Mouse (Mus musculus): ENCODE results near the gene Samd14.

The Samd14 gene

GRCm38 (mm10) chr11:95034902-95035301 lies 25.2 kb downstream of the Samd14 start:
- DNase-seq (ENCODE audit: low read depth, low spot score): no peak

- no peak for DNase-seq (ENCODE audit: low read depth, low spot score)
Measured at GRCm38 (mm10) chr11:95036521-95036920, 26.8 kb downstream of the Samd14 start.

- no peak for DNase-seq (ENCODE audit: low read depth, low spot score)
Measured at GRCm38 (mm10) chr11:95037306-95037705, 27.6 kb downstream of the Samd14 start.

- DNase-seq (ENCODE audit: low read depth, low spot score): no peak
Measured at GRCm38 (mm10) chr11:95038156-95038817, 28.6 kb downstream of the Samd14 start.

GRCm38 (mm10) chr11:95038818-95039655 lies 29.4 kb downstream of the Samd14 start:
- no peak for DNase-seq (ENCODE audit: low read depth, low spot score)

- no peak for DNase-seq (ENCODE audit: low read depth, low spot score)
Measured at GRCm38 (mm10) chr11:95039766-95040165, 30.1 kb downstream of the Samd14 start.

GRCm38 (mm10) chr11:95040491-95041138 lies 30.9 kb downstream of the Samd14 start:
- peak; percentile 36 for DNase-seq (ENCODE audit: low read depth, low spot score)

GRCm38 (mm10) chr11:95041139-95041609 lies 31.5 kb downstream of the Samd14 start, which contains the start of gene Pdk2:
Gene Pdk2 (minus strand): TSS chr11:95041354.
- DNase-seq (ENCODE audit: low read depth, low spot score): peak; percentile 99

- DNase-seq (ENCODE audit: low read depth, low spot score): peak; percentile 90
Measured at GRCm38 (mm10) chr11:95042096-95042495, 32.4 kb downstream of the Samd14 start.

GRCm38 (mm10) chr11:95043060-95043459 lies 33.4 kb downstream of the Samd14 start:
- DNase-seq (ENCODE audit: low read depth, low spot score): no peak

- no peak for DNase-seq (ENCODE audit: low read depth, low spot score)
Measured at GRCm38 (mm10) chr11:95043608-95044007, 33.9 kb downstream of the Samd14 start.

GRCm38 (mm10) chr11:95044185-95044870 lies 34.6 kb downstream of the Samd14 start:
- no peak for DNase-seq (ENCODE audit: low read depth, low spot score)

GRCm38 (mm10) chr11:95046980-95047680 lies 37.5 kb downstream of the Samd14 start:
- DNase-seq (ENCODE audit: low read depth, low spot score): peak; percentile 86

GRCm38 (mm10) chr11:95053062-95053461 lies 43.4 kb downstream of the Samd14 start:
- DNase-seq (ENCODE audit: low read depth, low spot score): no peak

GRCm38 (mm10) chr11:95056768-95057501 lies 47.3 kb downstream of the Samd14 start:
- DNase-seq (ENCODE audit: low read depth, low spot score): peak; percentile 77

- DNase-seq (ENCODE audit: low read depth, low spot score): no peak
Measured at GRCm38 (mm10) chr11:95069226-95069957, 59.7 kb downstream of the Samd14 start.

GRCm38 (mm10) chr11:95070140-95071107 lies 60.7 kb downstream of the Samd14 start:
- no peak for DNase-seq (ENCODE audit: low read depth, low spot score)

- DNase-seq (ENCODE audit: low read depth, low spot score): no peak
Measured at GRCm38 (mm10) chr11:95071266-95071665, 61.6 kb downstream of the Samd14 start.
